Mouse (Mus musculus) lung, embryonic 16.5 days (tissue): ENCODE results near the gene Zdhhc23. TPM values are rescaled to one million over a fixed set of nuclear protein-coding genes. Genes with fewer than 3 reads are reported as not detected.

Experiments
- ATAC-seq: fragments of 200-750 bp; cut with Nextera tagmentation; 2 replicates; pipeline ENCODE4 v1.8.0; 2017; ENCODE audit warnings: low read depth, mild to moderate bottlenecking, moderate library complexity
- H3K27ac ChIP-seq: fragments of 300-500 bp; sonication (generic); 2 replicates; pipeline ENCODE4 v1.5.1; 2014; ENCODE audit warnings: mild to moderate bottlenecking, control low read depth, low read length
- H3K27me3 ChIP-seq: fragments of 300-500 bp; sonication (generic); 2 replicates; pipeline ENCODE4 v1.6.1; 2014; ENCODE audit warnings: low read depth, low read length, mixed read lengths; ENCODE audit not compliant: control insufficient read depth, insufficient read depth
- H3K36me3 ChIP-seq: fragments of 300-500 bp; sonication (generic); 2 replicates; pipeline ENCODE4 v1.6.1; 2014; ENCODE audit warnings: low read length; ENCODE audit not compliant: control insufficient read depth, insufficient read depth
- H3K4me1 ChIP-seq: fragments of 300-500 bp; sonication (generic); replicated peaks from 2 replicates; pipeline ENCODE4 v1.6.1; 2014; ENCODE audit warnings: low read length, mixed read lengths; ENCODE audit not compliant: control insufficient read depth, insufficient read depth
- H3K4me2 ChIP-seq: fragments of 300-500 bp; sonication (generic); 2 replicates; pipeline ENCODE4 v1.6.1; 2014; ENCODE audit warnings: low read depth, low read length, control low read depth
- H3K4me3 ChIP-seq: fragments of 300-500 bp; sonication (generic); 2 replicates; pipeline ENCODE4 v1.5.1; 2014; ENCODE audit warnings: mild to moderate bottlenecking, low read length, control low read depth
- H3K9ac ChIP-seq: fragments of 300-500 bp; sonication (generic); 2 replicates; pipeline ENCODE4 v1.6.1; 2014; ENCODE audit warnings: low read length, control low read depth
- H3K9me3 ChIP-seq: fragments of 300-500 bp; sonication (generic); 2 replicates; pipeline ENCODE4 v1.6.1; 2016; ENCODE audit warnings: low read length; ENCODE audit not compliant: control insufficient read depth
- WGBS: fragments of 180-500 bp; shearing (Covaris S2); extraction: QIAGEN DNeasy Blood & Tissue Kit; methylation state at CpG from one replicate; pipeline ENCODE4 v1.1.7; 2014; 5-methylcytosine and 5-hydroxymethylcytosine counted together
- polyA plus RNA-seq: library from polyadenylated mRNA; unstranded; fragments of >200 nt; fragmentation: Nextera tagmentation; extraction: Ambion mirVana; gene quantifications from 2 replicates; pipeline ENCODE4 v1.2.1, GENCODE M21; 2015

Zdhhc23 gene
- polyA plus RNA-seq, 1 experiment from 2014 or later: 1.6 TPM

GRCm38 (mm10) chr16:43945869-43946268 lies 33.7 kb downstream of the Zdhhc23 start:
- Histone ChIP-seq H3K4me2 (no peak overlapping the region), H3K4me1 (no peaks in the 10 kb centered on the region), H3K27ac (no peak overlapping the region), H3K4me3 (no peak overlapping the region), H3K36me3 (no peaks in the 10 kb centered on the region), H3K9me3 (no peaks in the 10 kb centered on the region), H3K9ac (no peak overlapping the region), H3K27me3 (no peaks in the 10 kb centered on the region)
- ATAC-seq: peak; percentile 71
- 41% methylated on average over 3 of the region's 3 CpGs for WGBS

GRCm38 (mm10) chr16:43945351-43945750 lies 34.2 kb downstream of the Zdhhc23 start:
- ATAC-seq: no peak
- H3K4me1 ChIP-seq: no peaks in the 10 kb centered on the region
- H3K27me3 ChIP-seq: no peaks in the 10 kb centered on the region
- H3K27ac ChIP-seq: no peak overlapping the region
- 65% methylated on average over 3 of the region's 3 CpGs for WGBS
- H3K4me2 ChIP-seq: no peak overlapping the region
- no peaks in the 10 kb centered on the region for H3K36me3 ChIP-seq
- no peak overlapping the region for H3K9ac ChIP-seq
- H3K9me3 ChIP-seq: no peaks in the 10 kb centered on the region
- no peak overlapping the region for H3K4me3 ChIP-seq

GRCm38 (mm10) chr16:43940846-43941245 lies 38.7 kb downstream of the Zdhhc23 start:
- no peak for ATAC-seq
- Histone ChIP-seq H3K9ac (no peak overlapping the region), H3K27ac (no peak overlapping the region), H3K4me3 (no peak overlapping the region), H3K4me1 (no peaks in the 10 kb centered on the region), H3K36me3 (no peaks in the 10 kb centered on the region), H3K9me3 (no peaks in the 10 kb centered on the region), H3K4me2 (no peak overlapping the region), H3K27me3 (no peaks in the 10 kb centered on the region)
- WGBS: 91% methylated on average over 4 of the region's 4 CpGs

GRCm38 (mm10) chr16:43935892-43936291 lies 43.7 kb downstream of the Zdhhc23 start:
- 51% methylated on average over 3 of the region's 3 CpGs for WGBS
- Histone ChIP-seq H3K4me2 (0 out of 2 replicates have a peak overlapping the region, but pooled peaks have one; percentile 11), H3K27me3 (no peaks in the 10 kb centered on the region), H3K4me1 (peaks cover 6% of the 10 kb centered on the region; the same call in 1 of the 2 replicates), H3K4me3 (no peak overlapping the region), H3K27ac (no peak overlapping the region), H3K36me3 (no peaks in the 10 kb centered on the region), H3K9me3 (no peaks in the 10 kb centered on the region), H3K9ac (no peak overlapping the region)
- peak; percentile 65; the same call in 1 of the 2 replicates for ATAC-seq

GRCm38 (mm10) chr16:43935367-43935766 lies 44.2 kb downstream of the Zdhhc23 start:
- Histone ChIP-seq H3K4me2 (peak overlapping the region; percentile 11; the same call in 1 of the 2 replicates), H3K36me3 (no peaks in the 10 kb centered on the region), H3K9me3 (no peaks in the 10 kb centered on the region), H3K27me3 (no peaks in the 10 kb centered on the region), H3K9ac (no peak overlapping the region), H3K4me1 (peaks cover 6% of the 10 kb centered on the region; the same call in 1 of the 2 replicates), H3K4me3 (no peak overlapping the region), H3K27ac (no peak overlapping the region)
- peak; percentile 61 for ATAC-seq
- WGBS: 35% methylated on average over 3 of the region's 3 CpGs

- 82% methylated on average over 8 of the region's 8 CpGs for WGBS
- H3K36me3 ChIP-seq: no peaks in the 10 kb centered on the region
- no peaks in the 10 kb centered on the region for H3K9me3 ChIP-seq
- peaks cover 6% of the 10 kb centered on the region; the same call in 1 of the 2 replicates for H3K4me1 ChIP-seq
- ATAC-seq: no peak
- H3K27ac ChIP-seq: no peak overlapping the region
- no peak overlapping the region for H3K9ac ChIP-seq
- no peaks in the 10 kb centered on the region for H3K27me3 ChIP-seq
- no peak overlapping the region for H3K4me3 ChIP-seq
- H3K4me2 ChIP-seq: no peak overlapping the region
Measured at GRCm38 (mm10) chr16:43934856-43935255, 44.7 kb downstream of the Zdhhc23 start.

GRCm38 (mm10) chr16:43933041-43933440 lies 46.5 kb downstream of the Zdhhc23 start:
- ATAC-seq: no peak
- Histone ChIP-seq H3K4me2 (no peak overlapping the region), H3K9ac (no peak overlapping the region), H3K4me3 (no peak overlapping the region), H3K27me3 (no peaks in the 10 kb centered on the region), H3K27ac (no peak overlapping the region), H3K4me1 (peaks cover 6% of the 10 kb centered on the region; the same call in 1 of the 2 replicates), H3K36me3 (no peaks in the 10 kb centered on the region), H3K9me3 (no peaks in the 10 kb centered on the region)
- WGBS: 74% methylated on average over 6 of the region's 6 CpGs

GRCm38 (mm10) chr16:43932319-43932718 lies 47.3 kb downstream of the Zdhhc23 start:
- no peak for ATAC-seq
- Histone ChIP-seq H3K27ac (no peak overlapping the region), H3K4me2 (no peak overlapping the region), H3K9me3 (no peaks in the 10 kb centered on the region), H3K4me1 (peaks cover 6% of the 10 kb centered on the region; the same call in 1 of the 2 replicates), H3K4me3 (no peak overlapping the region), H3K9ac (no peak overlapping the region), H3K27me3 (no peaks in the 10 kb centered on the region), H3K36me3 (no peaks in the 10 kb centered on the region)
- WGBS: 75% methylated on average over 7 of the region's 7 CpGs

- Histone ChIP-seq H3K9me3 (no peaks in the 10 kb centered on the region), H3K27ac (no peak overlapping the region), H3K4me3 (no peak overlapping the region), H3K27me3 (no peaks in the 10 kb centered on the region), H3K4me1 (peaks cover 6% of the 10 kb centered on the region; the same call in 1 of the 2 replicates), H3K9ac (no peak overlapping the region), H3K4me2 (no peak overlapping the region), H3K36me3 (no peaks in the 10 kb centered on the region)
- WGBS: 74% methylated on average over 3 of the region's 3 CpGs
- no peak for ATAC-seq
Measured at GRCm38 (mm10) chr16:43931502-43931901, 48.1 kb downstream of the Zdhhc23 start.

- Histone ChIP-seq H3K9ac (no peak overlapping the region), H3K27ac (no peak overlapping the region)
- peak; percentile 68 for ATAC-seq
Measured at GRCm38 (mm10) chr16:43930577-43930976, 49.0 kb downstream of the Zdhhc23 start.

More at GRCm38 (mm10) chr16:43930577-43930976, 49.0 kb downstream of the Zdhhc23 start:
- peaks cover 6% of the 10 kb centered on the region; the same call in 1 of the 2 replicates for H3K4me1 ChIP-seq
- H3K27me3 ChIP-seq: no peaks in the 10 kb centered on the region
- H3K4me2 ChIP-seq: no peak overlapping the region
- H3K9me3 ChIP-seq: no peaks in the 10 kb centered on the region
- H3K4me3 ChIP-seq: no peak overlapping the region
- no peaks in the 10 kb centered on the region for H3K36me3 ChIP-seq
